Mouse (Mus musculus) embryonic facial prominence, embryonic 15.5 days (tissue): ENCODE measurements at regions not wholly inside any gene's neighbourhood (a gene's known extent, or its start where the extent isn't known, plus 50 kb on each side); places are given as distances from the start of the nearest gene placed in this dataset.
"Not testable (repeated sequence)": the region's sequence is repeated elsewhere in the genome, so short reads cannot be mapped to it uniquely, and the experiment has no call there.

Experiments
- ATAC-seq: fragments of 200-750 bp; cut with Nextera tagmentation; 2 replicates; pipeline ENCODE4 v1.8.0; 2017; ENCODE audit warnings: low read depth, moderate TSS enrichment; ENCODE audit not compliant: insufficient number of reproducible peaks, low FRiP score, low TSS enrichment
- H3K27ac ChIP-seq: fragments of 300-500 bp; sonication (generic); replicated peaks from 2 replicates; pipeline ENCODE4 v1.5.1; 2015; ENCODE audit warnings: mild to moderate bottlenecking, inconsistent platforms
- H3K27me3 ChIP-seq: fragments of 300-500 bp; sonication (generic); 2 replicates; pipeline ENCODE4 v1.6.1; 2015; ENCODE audit warnings: inconsistent platforms
- H3K36me3 ChIP-seq: fragments of 300-500 bp; sonication (generic); 2 replicates; pipeline ENCODE4 v1.6.1; 2015; ENCODE audit warnings: mild to moderate bottlenecking, inconsistent platforms
- H3K4me1 ChIP-seq: fragments of 300-500 bp; sonication (generic); 2 replicates; pipeline ENCODE4 v1.6.1; 2015; ENCODE audit warnings: inconsistent platforms
- H3K4me2 ChIP-seq: fragments of 300-500 bp; sonication (generic); replicated peaks from 2 replicates; pipeline ENCODE4 v1.6.1; 2015; ENCODE audit warnings: mild to moderate bottlenecking, inconsistent platforms
- H3K4me3 ChIP-seq: fragments of 300-500 bp; sonication (generic); replicated peaks from 2 replicates; pipeline ENCODE4 v1.5.1; 2015; ENCODE audit warnings: mild to moderate bottlenecking, inconsistent platforms
- H3K9ac ChIP-seq: fragments of 300-500 bp; sonication (generic); 2 replicates; pipeline ENCODE4 v1.6.1; 2015; ENCODE audit warnings: inconsistent platforms
- H3K9me3 ChIP-seq: fragments of 300-500 bp; sonication (generic); replicated peaks from 2 replicates; pipeline ENCODE4 v1.6.1; 2016; ENCODE audit warnings: inconsistent platforms
- WGBS: fragments of 180-500 bp; shearing (Covaris S2); methylation state at CpG from one replicate; pipeline ENCODE4 v1.1.7; 2015; 5-methylcytosine and 5-hydroxymethylcytosine counted together

DNA sequence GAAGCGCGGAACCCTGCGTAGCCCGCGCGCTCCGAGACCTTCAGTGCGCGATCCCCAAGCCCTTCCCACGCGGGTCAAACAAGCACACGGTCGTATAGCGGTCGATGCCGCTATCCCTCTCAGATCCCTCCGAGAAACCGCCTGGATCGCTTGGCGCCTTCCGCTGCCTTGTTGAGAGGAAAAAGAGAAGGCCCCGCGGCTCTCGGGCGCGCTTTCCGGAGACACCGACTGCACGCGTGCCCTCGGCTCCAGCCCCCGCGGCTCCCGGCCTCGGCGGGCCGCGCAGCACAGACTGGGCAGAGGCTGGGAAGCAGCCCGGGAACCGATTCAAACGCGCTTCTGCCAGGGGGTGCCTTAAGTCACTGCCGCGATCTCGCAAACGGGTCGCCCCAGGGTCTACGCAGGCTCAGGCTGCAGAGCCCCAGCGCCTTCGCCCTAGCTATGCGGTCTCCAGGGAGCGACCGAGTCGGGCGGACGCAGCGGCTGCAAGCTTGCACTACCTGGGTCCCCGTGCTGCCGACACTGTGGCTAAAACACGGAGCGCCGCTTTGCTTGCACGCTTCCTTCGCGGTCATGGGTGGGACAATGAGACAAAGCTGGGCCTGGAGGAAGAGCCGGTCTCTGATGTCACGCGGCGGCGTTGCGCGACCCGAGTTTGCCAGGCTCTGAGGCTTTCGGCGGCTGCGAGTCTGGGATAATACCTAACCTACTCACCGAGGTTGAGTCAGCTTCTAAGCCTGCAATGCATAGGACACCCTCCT lies 87.3 kb downstream of the Crisp4 start:
- peaks cover 7% of the 10 kb centered on the region; the same call in 1 of the 2 replicates for H3K4me1 ChIP-seq
- H3K27me3 ChIP-seq, result peaks cover 32% of the 10 kb centered on the region
- ATAC-seq, result 0 out of 2 replicates have a peak, but pooled peaks have one; percentile 57
- H3K27ac ChIP-seq, result no peak overlapping the region
- H3K9ac ChIP-seq, result peak overlapping the region; percentile 34
- no peaks in the 10 kb centered on the region for H3K36me3 ChIP-seq
- H3K9me3 ChIP-seq, result no peaks in the 10 kb centered on the region
- peak overlapping the region; percentile 52 for H3K4me3 ChIP-seq
- peak overlapping the region; percentile 99 for H3K4me2 ChIP-seq
- WGBS, result under 1% methylated on average over 77 of the region's 77 CpGs

DNA sequence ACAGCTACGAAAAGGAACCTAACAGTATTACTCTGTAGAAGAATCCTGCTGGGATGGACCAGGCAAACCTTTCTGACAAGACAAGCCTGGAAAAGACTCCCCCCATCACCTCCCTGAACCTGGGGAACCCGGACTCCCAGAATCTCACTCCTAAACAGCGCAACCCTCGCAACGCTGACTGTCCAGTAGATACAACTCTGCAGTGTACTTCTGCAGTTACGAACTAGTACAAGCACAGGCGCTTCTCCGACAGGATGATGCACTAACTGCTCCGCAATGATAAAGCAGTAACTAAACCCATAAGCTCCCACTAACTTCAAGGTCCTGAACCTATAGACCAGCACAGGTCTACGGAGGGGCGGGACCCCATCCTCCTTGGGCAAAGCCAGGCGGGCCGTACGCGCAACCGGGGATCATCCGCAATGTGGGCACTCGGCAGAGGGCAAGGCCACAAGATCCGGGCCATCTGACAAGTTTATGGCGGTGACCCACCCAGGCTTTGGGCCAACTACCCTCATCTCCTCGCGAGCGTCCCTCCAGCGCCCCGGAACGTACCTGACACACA lies 88.0 kb downstream of the Crisp4 start:
- peaks cover 32% of the 10 kb centered on the region for H3K27me3 ChIP-seq
- peak overlapping the region; percentile 34 for H3K9ac ChIP-seq
- 2% methylated on average over 26 of the region's 26 CpGs for WGBS
- H3K27ac ChIP-seq, result no peak overlapping the region
- no peak for ATAC-seq
- H3K4me1 ChIP-seq, result peaks cover 7% of the 10 kb centered on the region; the same call in 1 of the 2 replicates
- H3K4me3 ChIP-seq, result peak overlapping the region; percentile 52
- no peaks in the 10 kb centered on the region for H3K36me3 ChIP-seq
- no peaks in the 10 kb centered on the region for H3K9me3 ChIP-seq
- peak overlapping the region; percentile 99 for H3K4me2 ChIP-seq

DNA sequence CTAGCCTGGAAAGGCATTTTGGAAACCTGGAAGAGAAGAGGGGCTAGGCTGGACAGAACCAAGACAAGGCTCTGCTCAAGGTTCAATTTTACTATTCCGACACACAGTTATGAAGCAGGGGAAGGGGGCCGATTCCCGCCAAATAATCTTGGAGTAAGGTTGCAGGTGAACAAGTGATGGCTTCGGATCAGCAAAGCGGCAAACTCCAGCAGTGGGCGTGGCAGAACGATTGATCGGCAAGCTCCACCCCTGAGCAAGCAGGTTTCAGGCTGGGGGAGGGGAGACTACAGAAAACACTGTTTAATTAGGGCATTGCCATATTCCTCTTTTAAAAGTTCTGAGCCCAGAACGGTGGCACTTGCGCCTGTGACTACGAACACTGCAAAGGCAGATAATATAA lies 88.7 kb downstream of the Crisp4 start:
- peak overlapping the region; percentile 52 for H3K4me3 ChIP-seq

DNA sequence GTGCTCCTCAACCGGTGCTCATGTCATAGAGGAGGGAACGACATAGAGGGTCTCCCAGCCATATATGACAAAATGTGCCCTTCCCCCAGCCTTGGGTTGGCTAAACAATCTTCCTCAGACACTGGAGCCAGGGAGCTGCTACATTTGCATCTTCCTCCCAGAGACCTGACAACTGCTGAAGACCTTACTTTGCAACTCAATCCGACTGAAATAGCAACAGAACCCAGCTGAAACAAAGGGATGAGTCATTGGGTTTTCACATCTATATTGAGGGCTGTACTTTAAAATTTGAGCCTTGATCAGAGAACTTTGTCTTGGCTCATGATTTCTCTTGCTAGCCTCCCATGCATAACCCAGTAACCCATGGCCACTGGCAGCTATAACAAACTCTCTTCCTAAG lies 115.5 kb downstream of the Crisp4 start:
- WGBS, result 59% methylated on average over 3 of the region's 3 CpGs
- no peaks in the 10 kb centered on the region for H3K36me3 ChIP-seq
- H3K9me3 ChIP-seq, result no peaks in the 10 kb centered on the region
- no peak overlapping the region for H3K4me2 ChIP-seq
- H3K27ac ChIP-seq, result no peak overlapping the region
- no peaks in the 10 kb centered on the region for H3K27me3 ChIP-seq
- H3K4me3 ChIP-seq, result no peak overlapping the region
- ATAC-seq, result no peak
- no peak overlapping the region for H3K9ac ChIP-seq
- H3K4me1 ChIP-seq, result no peaks in the 10 kb centered on the region

More for the DNA sequence above, 88.7 kb downstream of the Crisp4 start:
- H3K9ac ChIP-seq, H3K36me3 ChIP-seq, H3K27ac ChIP-seq, ATAC-seq, H3K9me3 ChIP-seq, H3K4me1 ChIP-seq: not testable (repeated sequence)
- Histone ChIP-seq H3K27me3 (peaks cover 32% of the 10 kb centered on the region), H3K4me2 (peak overlapping the region; percentile 99)
- WGBS, result 13% methylated on average over 11 of the region's 11 CpGs

DNA sequence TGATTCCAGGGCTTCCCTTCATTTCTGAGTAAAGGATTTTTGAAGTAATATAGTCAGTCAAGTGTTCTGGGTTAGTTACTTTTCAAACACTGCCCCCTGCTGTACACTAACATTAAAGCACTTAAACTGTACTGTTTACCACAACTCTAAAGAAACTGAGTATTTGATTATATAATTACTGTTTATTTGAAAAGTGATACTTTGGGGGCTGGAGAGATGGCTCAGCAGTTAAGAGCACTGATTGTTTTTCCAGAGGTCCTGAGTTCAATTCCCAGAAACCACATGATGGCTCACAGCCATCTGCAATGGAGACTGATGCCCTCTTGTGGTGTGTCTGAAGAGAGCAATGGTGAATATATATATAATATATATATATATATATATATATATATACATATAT lies 132.8 kb downstream of the Crisp4 start:
- not testable (repeated sequence) for H3K27me3 ChIP-seq

DNA sequence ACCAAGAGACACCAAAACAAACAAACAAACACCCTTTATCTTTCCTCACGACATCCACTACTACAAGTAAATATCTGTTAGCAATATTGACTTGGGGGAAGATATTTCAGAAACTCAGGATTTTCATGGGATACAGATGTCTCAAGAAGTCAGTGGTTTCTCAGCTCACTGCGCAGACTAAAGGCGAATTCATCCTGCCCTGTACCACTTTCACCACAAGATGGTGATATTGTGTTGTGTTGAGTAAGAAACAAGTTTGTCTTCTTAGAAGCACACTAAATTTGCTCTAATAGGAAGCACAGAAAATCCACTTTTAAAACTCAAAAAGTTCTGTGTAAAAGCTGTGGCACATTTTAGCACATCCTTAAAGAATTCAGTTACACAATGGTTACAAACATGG lies 165.1 kb downstream of the Crisp4 start:
- no peak overlapping the region for H3K4me3 ChIP-seq
- H3K4me1 ChIP-seq, result no peaks in the 10 kb centered on the region
- no peak overlapping the region for H3K4me2 ChIP-seq
- no peaks in the 10 kb centered on the region for H3K9me3 ChIP-seq
- H3K9ac ChIP-seq, result no peak overlapping the region
- no peak for ATAC-seq
- H3K27me3 ChIP-seq, result no peaks in the 10 kb centered on the region
- 8% methylated on average over 3 of the region's 3 CpGs for WGBS
- no peaks in the 10 kb centered on the region for H3K36me3 ChIP-seq
- no peak overlapping the region for H3K27ac ChIP-seq

More for the DNA sequence above, 132.8 kb downstream of the Crisp4 start:
- H3K4me1 ChIP-seq, H3K4me3 ChIP-seq, ATAC-seq, H3K9ac ChIP-seq, H3K36me3 ChIP-seq, H3K9me3 ChIP-seq, H3K4me2 ChIP-seq, H3K27ac ChIP-seq: not testable (repeated sequence)

DNA sequence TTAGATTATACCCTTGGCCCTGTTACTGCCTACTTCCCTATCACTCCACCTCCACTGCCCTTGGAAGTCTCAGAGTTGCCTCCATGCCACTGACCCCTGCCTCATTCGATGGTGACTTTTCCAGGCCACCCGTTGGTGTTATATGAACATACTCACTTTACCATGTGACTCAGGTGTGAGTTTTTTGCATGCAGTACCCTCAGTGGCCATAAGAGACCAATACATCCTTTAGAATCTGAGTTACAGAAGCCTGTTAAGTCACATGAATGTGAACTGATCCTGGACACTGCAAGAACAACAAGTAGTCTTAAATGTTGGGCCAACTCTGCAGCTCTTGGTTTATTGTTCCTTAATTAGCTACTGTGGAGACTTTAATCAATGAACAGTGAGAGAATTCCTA lies 167.6 kb downstream of the Crisp4 start:
- no peak for ATAC-seq
- Histone ChIP-seq H3K4me1 (no peaks in the 10 kb centered on the region), H3K9me3 (no peaks in the 10 kb centered on the region), H3K4me2 (no peak overlapping the region), H3K9ac (no peak overlapping the region), H3K27ac (no peak overlapping the region), H3K4me3 (no peak overlapping the region), H3K27me3 (no peaks in the 10 kb centered on the region), H3K36me3 (no peaks in the 10 kb centered on the region)
- WGBS, result 78% methylated on average over 2 of the region's 2 CpGs

DNA sequence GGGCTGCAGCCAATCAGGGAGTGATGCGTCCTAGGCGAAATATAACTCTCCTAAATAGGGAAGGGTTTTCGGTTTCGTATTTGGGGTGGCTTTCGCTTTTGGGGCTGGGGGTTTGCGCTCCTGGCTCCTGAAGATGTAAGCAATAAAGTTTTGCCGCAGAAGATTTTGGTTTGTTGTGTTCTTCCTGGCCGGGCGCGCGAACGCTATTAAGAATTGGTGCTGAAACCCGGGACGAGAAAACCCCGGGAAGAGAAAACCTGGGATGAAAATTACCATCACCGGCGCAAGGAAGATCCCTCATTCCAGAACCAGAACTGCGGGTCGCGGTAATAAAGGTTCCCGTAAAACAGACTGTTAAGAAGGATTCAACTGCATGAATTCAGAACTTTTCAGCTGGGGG lies 188.8 kb downstream of the Crisp4 start:
- H3K9me3 ChIP-seq, H3K27ac ChIP-seq, H3K9ac ChIP-seq, H3K4me2 ChIP-seq, H3K27me3 ChIP-seq, H3K36me3 ChIP-seq, H3K4me1 ChIP-seq, H3K4me3 ChIP-seq, ATAC-seq: not testable (repeated sequence)
- WGBS, result 95% methylated on average over 17 of the region's 21 CpGs

DNA sequence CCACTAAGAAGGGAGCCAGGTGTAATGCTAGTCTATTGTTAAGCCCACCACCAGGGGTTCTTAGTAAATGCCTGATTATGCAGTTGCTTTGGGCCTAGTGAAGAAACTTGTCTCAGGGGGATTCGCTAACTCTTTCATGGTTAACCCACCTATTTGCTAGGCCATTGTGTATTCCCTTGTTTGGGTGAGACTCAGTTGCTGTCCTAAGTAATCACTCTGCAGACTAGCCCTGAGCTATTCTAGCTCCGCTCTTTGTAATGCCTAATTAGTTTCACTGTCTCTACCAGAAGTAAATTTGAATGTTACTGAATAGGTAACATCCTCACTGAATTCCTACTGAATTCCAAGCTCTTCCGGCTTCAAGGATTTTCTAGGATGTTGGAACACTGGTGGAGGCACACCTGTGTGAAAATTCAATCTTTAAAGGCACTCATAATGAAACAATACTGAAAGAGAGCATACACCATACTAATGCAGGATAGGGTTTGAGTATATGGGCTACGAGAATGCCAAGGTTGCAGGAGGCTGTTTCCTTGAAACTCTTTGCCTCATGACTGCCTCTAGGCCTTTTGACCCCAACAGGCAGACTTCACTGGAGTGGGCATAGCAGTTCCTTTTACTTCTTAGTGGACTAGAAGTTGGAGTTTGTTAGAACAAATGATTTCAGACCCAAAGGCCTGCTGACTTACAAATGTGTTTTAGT lies 213.4 kb downstream of the Crisp4 start:
- not testable (repeated sequence) for H3K9me3 ChIP-seq, H3K4me2 ChIP-seq, H3K27me3 ChIP-seq, H3K9ac ChIP-seq, H3K4me3 ChIP-seq, ATAC-seq, H3K27ac ChIP-seq, H3K36me3 ChIP-seq, H3K4me1 ChIP-seq
- 69% methylated on average over 4 of the region's 4 CpGs for WGBS
